Mouse (Mus musculus) lung, postnatal 0 days (tissue): ENCODE results near the gene Ebf3. TPM values are rescaled to one million over a fixed set of nuclear protein-coding genes. Genes with fewer than 3 reads are reported as not detected.

Source experiments
- ATAC-seq: fragments of 200-750 bp; cut with Nextera tagmentation; 2 replicates; pipeline ENCODE4 v1.8.0; 2017; ENCODE audit warnings: moderate library complexity
- DNase-seq: peaks from one replicate; pipeline ENCODE4 v3.0.0-alpha.2; 2016; ENCODE audit warnings: low spot score
- H3K27ac ChIP-seq: fragments of 300-500 bp; sonication (generic); 2 replicates; pipeline ENCODE4 v1.5.1; 2014; ENCODE audit warnings: antibody characterized with exemption, mild to moderate bottlenecking, low read length, mixed read lengths
- H3K27me3 ChIP-seq: fragments of 300-500 bp; sonication (generic); replicated peaks from 2 replicates; pipeline ENCODE4 v1.6.1; 2014; ENCODE audit warnings: low read length, mixed read lengths; ENCODE audit not compliant: insufficient read depth
- H3K36me3 ChIP-seq: fragments of 300-500 bp; sonication (generic); 2 replicates; pipeline ENCODE4 v1.6.1; 2014; ENCODE audit warnings: low read length, mixed read lengths; ENCODE audit not compliant: insufficient read depth
- H3K4me1 ChIP-seq: fragments of 300-500 bp; sonication (generic); 2 replicates; pipeline ENCODE4 v1.6.1; 2014; ENCODE audit warnings: antibody characterized with exemption, low read depth, low read length, mixed read lengths; ENCODE audit not compliant: insufficient read depth
- H3K4me2 ChIP-seq: fragments of 300-500 bp; sonication (generic); replicated peaks from 2 replicates; pipeline ENCODE4 v1.6.1; 2014; ENCODE audit warnings: low read depth, mild to moderate bottlenecking, low read length, moderate library complexity, mixed read lengths
- H3K4me3 ChIP-seq: fragments of 300-500 bp; sonication (generic); 2 replicates; pipeline ENCODE4 v1.5.1; 2014; ENCODE audit warnings: low read depth, low read length
- H3K9ac ChIP-seq: fragments of 300-500 bp; sonication (generic); replicated peaks from 2 replicates; pipeline ENCODE4 v1.6.1; 2014; ENCODE audit warnings: low read depth, mild to moderate bottlenecking
- H3K9me3 ChIP-seq: fragments of 300-500 bp; sonication (generic); 2 replicates; pipeline ENCODE4 v1.6.1; 2016; ENCODE audit warnings: low read length, mixed read lengths
- CTCF ChIP-seq: IDR thresholded peaks from 2 replicates; pipeline ENCODE4 v1.5.1; 2016; ENCODE audit warnings: antibody characterized with exemption, mild to moderate bottlenecking
- EP300 ChIP-seq: IDR thresholded peaks from 2 replicates; pipeline ENCODE4 v1.6.1; 2016; ENCODE audit warnings: antibody characterized with exemption, mild to moderate bottlenecking, control low read depth
- WGBS: fragments of 180-500 bp; shearing (Covaris S2); extraction: QIAGEN DNeasy Blood & Tissue Kit; methylation state at CpG from one replicate; pipeline ENCODE4 v1.1.7; 2014; 5-methylcytosine and 5-hydroxymethylcytosine counted together
- polyA plus RNA-seq: library from polyadenylated mRNA; unstranded; fragments of >200 nt; fragmentation: Nextera tagmentation; extraction: Ambion mirVana; gene quantifications from 2 replicates; pipeline ENCODE4 v1.2.1, GENCODE M21; 2015

Gene Ebf3
- polyA plus RNA-seq, 1 experiment from 2014 or later = not detected

DNA sequence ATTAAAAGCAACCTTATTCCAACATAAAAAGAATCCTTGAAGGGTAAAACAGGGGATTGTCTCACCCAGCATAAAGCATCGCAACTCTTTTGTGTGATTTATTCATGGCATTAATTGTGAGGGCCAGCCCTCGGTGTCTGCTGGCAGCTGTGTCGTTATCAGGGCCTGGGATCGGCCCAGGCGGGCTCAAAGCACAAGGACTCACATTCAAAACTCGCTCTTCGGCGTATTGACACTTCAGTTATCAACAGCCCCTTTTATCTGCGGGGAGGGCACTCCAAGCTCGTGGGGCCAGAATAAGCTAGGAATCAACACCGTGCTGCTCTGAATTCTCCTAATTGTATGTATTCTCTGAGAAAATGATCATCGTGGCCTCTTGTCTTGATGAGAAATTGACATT, 122.4 kb downstream of the Ebf3 start:
- no peak overlapping the region for H3K9ac ChIP-seq
- 40% methylated on average over 12 of the region's 12 CpGs for WGBS
- DNase-seq (no peak), ATAC-seq (no peak)
- H3K4me3 ChIP-seq = no peak overlapping the region
- no peak overlapping the region for H3K4me2 ChIP-seq
- H3K9me3 ChIP-seq = no peaks in the 10 kb centered on the region
- H3K27me3 ChIP-seq = no peaks in the 10 kb centered on the region
- H3K4me1 ChIP-seq = no peaks in the 10 kb centered on the region
- no peaks in the 10 kb centered on the region for H3K36me3 ChIP-seq
- no peak for TF ChIP-seq EP300
- TF ChIP-seq CTCF = no peak
- no peak overlapping the region for H3K27ac ChIP-seq

GRCm38 (mm10) chr7:137172278-137172677, 142.0 kb downstream of the Ebf3 start:
- DNase-seq (no peak), ATAC-seq (no peak)
- Histone ChIP-seq H3K9ac (no peak overlapping the region), H3K4me1 (no peaks in the 10 kb centered on the region), H3K36me3 (no peaks in the 10 kb centered on the region), H3K4me3 (no peak overlapping the region), H3K27ac (no peak overlapping the region), H3K9me3 (no peaks in the 10 kb centered on the region), H3K4me2 (no peak overlapping the region), H3K27me3 (no peaks in the 10 kb centered on the region)
- 38% methylated on average over 9 of the region's 9 CpGs for WGBS
- no peak for TF ChIP-seq CTCF
- TF ChIP-seq EP300 = no peak

- DNase-seq (peak; percentile 10), ATAC-seq (peak; percentile 55)
- no peak overlapping the region for H3K4me2 ChIP-seq
- no peak for TF ChIP-seq CTCF
- TF ChIP-seq EP300 = 0 out of 2 replicates have a peak, but pooled peaks have one; percentile 15
- H3K36me3 ChIP-seq = no peaks in the 10 kb centered on the region
- H3K9ac ChIP-seq = no peak overlapping the region
- no peak overlapping the region for H3K27ac ChIP-seq
- H3K9me3 ChIP-seq = no peaks in the 10 kb centered on the region
- no peaks in the 10 kb centered on the region for H3K4me1 ChIP-seq
- no peak overlapping the region for H3K4me3 ChIP-seq
- no peaks in the 10 kb centered on the region for H3K27me3 ChIP-seq
These were observed 155.2 kb downstream of the Ebf3 start for GRCm38 (mm10) chr7:137159086-137159485.

GRCm38 (mm10) chr7:137154623-137155022, 159.6 kb downstream of the Ebf3 start:
- WGBS = 61% methylated on average over 2 of the region's 2 CpGs
- no peak overlapping the region for H3K9ac ChIP-seq
- H3K4me2 ChIP-seq = no peak overlapping the region
- H3K27ac ChIP-seq = no peak overlapping the region
- H3K4me1 ChIP-seq = no peaks in the 10 kb centered on the region
- TF ChIP-seq CTCF = no peak
- TF ChIP-seq EP300 = no peak
- no peaks in the 10 kb centered on the region for H3K36me3 ChIP-seq
- ATAC-seq = no peak
- H3K4me3 ChIP-seq = no peak overlapping the region
- H3K27me3 ChIP-seq = no peaks in the 10 kb centered on the region
- DNase-seq = no peak
- no peaks in the 10 kb centered on the region for H3K9me3 ChIP-seq

GRCm38 (mm10) chr7:137151854-137152253, 162.4 kb downstream of the Ebf3 start:
- no peak for ATAC-seq

GRCm38 (mm10) chr7:137147101-137147500, 167.1 kb downstream of the Ebf3 start:
- H3K9me3 ChIP-seq = no peaks in the 10 kb centered on the region
- H3K36me3 ChIP-seq = no peaks in the 10 kb centered on the region
- H3K4me3 ChIP-seq = no peak overlapping the region
- H3K27me3 ChIP-seq = no peaks in the 10 kb centered on the region
- TF ChIP-seq EP300 (no peak), CTCF (no peak)
- H3K9ac ChIP-seq = no peak overlapping the region
- no peak for ATAC-seq
- DNase-seq = no peak
- WGBS = 84% methylated on average over 12 of the region's 12 CpGs
- H3K27ac ChIP-seq = no peak overlapping the region
- no peaks in the 10 kb centered on the region for H3K4me1 ChIP-seq
- no peak overlapping the region for H3K4me2 ChIP-seq

More at GRCm38 (mm10) chr7:137151854-137152253, 162.4 kb downstream of the Ebf3 start:
- no peak overlapping the region for H3K4me2 ChIP-seq
- H3K4me1 ChIP-seq = no peaks in the 10 kb centered on the region
- H3K4me3 ChIP-seq = no peak overlapping the region
- DNase-seq = no peak
- no peak overlapping the region for H3K9ac ChIP-seq
- no peak overlapping the region for H3K27ac ChIP-seq
- no peaks in the 10 kb centered on the region for H3K9me3 ChIP-seq
- H3K36me3 ChIP-seq = no peaks in the 10 kb centered on the region
- 82% methylated on average over 2 of the region's 2 CpGs for WGBS
- H3K27me3 ChIP-seq = no peaks in the 10 kb centered on the region
- TF ChIP-seq EP300 (no peak), CTCF (no peak)

Other genes starting within 250 kb of the Ebf3 start
- gene 9430038I01Rik, start 96.3 kb upstream of the Ebf3 start, polyA plus RNA-seq = 20.8 and 21.9 TPM in 2 replicates
- 110 and 113 TPM in 2 replicates for gene Glrx3, start 123.2 kb upstream of the Ebf3 start, polyA plus RNA-seq